Mouse (Mus musculus) B cell, adult (primary cell): ENCODE data around the gene Usp33. TPM values are rescaled to one million over a fixed set of nuclear protein-coding genes. Genes with fewer than 3 reads are reported as not detected.

Experiments
- total RNA-seq: library from RNA; stranded (reverse); gene quantifications from 4 replicates; pipeline ENCODE4 v1.2.4, GENCODE M21; 2023; ENCODE audit not compliant: inconsistent age

Gene Usp33
- 62.7 to 77.5 TPM (median 72.6 TPM) in 4 replicates for total RNA-seq

GRCm38 (mm10) chr3:152345732-152346632 is at the start of gene Usp33:
Gene Usp33 (plus strand): TSS chr3:152346478.

GRCm38 (mm10) chr3:152339862-152340557 is 6.3 kb upstream of the Usp33 start, which contains the start of gene Miga1:
Gene Miga1 (minus strand): TSS chr3:152340407.

GRCm38 (mm10) chr3:152395350-152396277 is 49.3 kb downstream of the Usp33 start, which contains the start of gene Zzz3:
Gene Zzz3 (plus strand): TSS chr3:152395473.

Other genes with a start within 250 kb of the Usp33 start
- gene Gipc2, start 180.2 kb upstream of the Usp33 start, total RNA-seq: not detected in 4 replicates
- 55.8 to 62.9 TPM (median 58.8 TPM) in 4 replicates for gene Dnajb4, start 136.2 kb upstream of the Usp33 start, total RNA-seq
- 238 to 270 TPM (median 247 TPM) in 4 replicates for gene Fubp1, start 136.1 kb upstream of the Usp33 start, total RNA-seq
- not detected in 4 replicates for gene Nexn, start 80.1 kb upstream of the Usp33 start, total RNA-seq
- gene Miga1, start 6.1 kb upstream of the Usp33 start, total RNA-seq: 25.9 to 30.4 TPM (median 26.8 TPM) in 4 replicates
- 55.6 to 66.8 TPM (median 59.2 TPM) in 4 replicates for gene Zzz3, start 49.0 kb downstream of the Usp33 start, total RNA-seq